Mouse (Mus musculus): ENCODE measurements around the gene A530016L24Rik. TPM values are rescaled to one million over a fixed set of nuclear protein-coding genes. Genes with fewer than 3 reads are reported as not detected.

Gene A530016L24Rik
- polyA plus RNA-seq, 1 experiment from 2014 or later = not detected

- TF ChIP-seq CTCF (IDR thresholded peaks at IDR 0.05; ENCODE audit: low read depth) (no peak), EP300 (IDR thresholded peaks at IDR 0.05; ENCODE audit: low read depth) (no peak)
- Histone ChIP-seq H3K36me3 (replicated peaks; ENCODE audit: insufficient read depth, low read length) (no peaks in the 10 kb centered on the region), H3K4me1 (ENCODE audit: insufficient read depth) (no peaks in the 10 kb centered on the region), H3K27ac (ENCODE audit: low read depth) (no peak overlapping the region), H3K9me3 (ENCODE audit: low read length) (no peaks in the 10 kb centered on the region), H3K27me3 (ENCODE audit: insufficient read depth, low read length) (peaks cover 12% of the 10 kb centered on the region), H3K4me3 (ENCODE audit: low read depth, low read length) (no peak overlapping the region), H3K9ac (replicated peaks) (no peak overlapping the region), H3K4me2 (ENCODE audit: low read depth, low read length) (no peak overlapping the region)
- ATAC-seq (no peak), DNase-seq (no peak)
- WGBS (ENCODE audit: insufficient replicate concordance) = 36% methylated on average over 4 of the region's 4 CpGs
These were observed 18.0 kb downstream of the A530016L24Rik start for GRCm38 (mm10) chr12:112507264-112507663.

GRCm38 (mm10) chr12:112507984-112508383 is 18.7 kb downstream of the A530016L24Rik start:
- H3K9me3 ChIP-seq (ENCODE audit: low read length) = no peaks in the 10 kb centered on the region
- ATAC-seq (no peak), DNase-seq (no peak)
- H3K4me1 ChIP-seq (ENCODE audit: insufficient read depth) = no peaks in the 10 kb centered on the region
- 53% methylated on average over 3 of the region's 3 CpGs for WGBS (ENCODE audit: insufficient replicate concordance)
- H3K9ac ChIP-seq (replicated peaks) = no peak overlapping the region
- H3K27me3 ChIP-seq (ENCODE audit: insufficient read depth, low read length) = peaks cover 12% of the 10 kb centered on the region
- no peak overlapping the region for H3K4me3 ChIP-seq (ENCODE audit: low read depth, low read length)
- no peak overlapping the region for H3K4me2 ChIP-seq (ENCODE audit: low read depth, low read length)
- TF ChIP-seq EP300 (IDR thresholded peaks at IDR 0.05; ENCODE audit: low read depth) (no peak), CTCF (IDR thresholded peaks at IDR 0.05; ENCODE audit: low read depth) (no peak)
- no peaks in the 10 kb centered on the region for H3K36me3 ChIP-seq (replicated peaks; ENCODE audit: insufficient read depth, low read length)
- no peak overlapping the region for H3K27ac ChIP-seq (ENCODE audit: low read depth)

GRCm38 (mm10) chr12:112510365-112510732 is 21.1 kb downstream of the A530016L24Rik start:
- H3K27me3 ChIP-seq (ENCODE audit: insufficient read depth, low read length) = peaks cover 12% of the 10 kb centered on the region
- no peaks in the 10 kb centered on the region for H3K36me3 ChIP-seq (replicated peaks; ENCODE audit: insufficient read depth, low read length)
- no peak for TF ChIP-seq EP300 (IDR thresholded peaks at IDR 0.05; ENCODE audit: low read depth)
- TF ChIP-seq CTCF (IDR thresholded peaks at IDR 0.05; ENCODE audit: low read depth) = no peak
- H3K4me1 ChIP-seq (ENCODE audit: insufficient read depth) = no peaks in the 10 kb centered on the region
- no peaks in the 10 kb centered on the region for H3K9me3 ChIP-seq (ENCODE audit: low read length)
- no peak overlapping the region for H3K4me3 ChIP-seq (ENCODE audit: low read depth, low read length)
- H3K27ac ChIP-seq (ENCODE audit: low read depth) = no peak overlapping the region
- DNase-seq (no peak), ATAC-seq (no peak)
- H3K9ac ChIP-seq (replicated peaks) = no peak overlapping the region
- H3K4me2 ChIP-seq (ENCODE audit: low read depth, low read length) = no peak overlapping the region
- 25% methylated on average over 7 of the region's 7 CpGs for WGBS (ENCODE audit: insufficient replicate concordance)

- Histone ChIP-seq H3K4me1 (ENCODE audit: insufficient read depth) (no peaks in the 10 kb centered on the region), H3K9ac (replicated peaks) (no peak overlapping the region), H3K4me3 (ENCODE audit: low read depth, low read length) (no peak overlapping the region), H3K4me2 (ENCODE audit: low read depth, low read length) (no peak overlapping the region; the same call in 1 of the 2 replicates), H3K27me3 (ENCODE audit: insufficient read depth, low read length) (peaks cover 12% of the 10 kb centered on the region), H3K36me3 (replicated peaks; ENCODE audit: insufficient read depth, low read length) (no peaks in the 10 kb centered on the region), H3K27ac (ENCODE audit: low read depth) (no peak overlapping the region), H3K9me3 (ENCODE audit: low read length) (no peaks in the 10 kb centered on the region)
- ATAC-seq (no peak), DNase-seq (peak; percentile 35)
- WGBS (ENCODE audit: insufficient replicate concordance) = 4% methylated on average over 62 of the region's 62 CpGs
- TF ChIP-seq CTCF (IDR thresholded peaks at IDR 0.05; ENCODE audit: low read depth) (no peak), EP300 (IDR thresholded peaks at IDR 0.05; ENCODE audit: low read depth) (no peak)
These were observed 21.6 kb downstream of the A530016L24Rik start for GRCm38 (mm10) chr12:112510733-112511372.

- no peak for ATAC-seq
- Histone ChIP-seq H3K9me3 (ENCODE audit: low read length) (no peaks in the 10 kb centered on the region), H3K4me2 (ENCODE audit: low read depth, low read length) (no peak overlapping the region), H3K4me1 (ENCODE audit: insufficient read depth) (no peaks in the 10 kb centered on the region), H3K36me3 (replicated peaks; ENCODE audit: insufficient read depth, low read length) (no peaks in the 10 kb centered on the region), H3K9ac (replicated peaks) (no peak overlapping the region), H3K27ac (ENCODE audit: low read depth) (no peak overlapping the region), H3K4me3 (ENCODE audit: low read depth, low read length) (no peak overlapping the region), H3K27me3 (ENCODE audit: insufficient read depth, low read length) (peaks cover 12% of the 10 kb centered on the region)
- WGBS (ENCODE audit: insufficient replicate concordance) = 47% methylated on average over 3 of the region's 3 CpGs
- TF ChIP-seq EP300 (IDR thresholded peaks at IDR 0.05; ENCODE audit: low read depth) (no peak), CTCF (IDR thresholded peaks at IDR 0.05; ENCODE audit: low read depth) (no peak)
- DNase-seq = no peak
These were observed 25.6 kb downstream of the A530016L24Rik start for GRCm38 (mm10) chr12:112514897-112515296.

GRCm38 (mm10) chr12:112516697-112517337 is 27.6 kb downstream of the A530016L24Rik start, which contains the start of gene Tmem179:
TSS of gene Tmem179 (minus strand) at chr12:112516747.
- Histone ChIP-seq H3K9ac (replicated peaks) (no peak within 1 kb of the TSS), H3K4me3 (ENCODE audit: low read depth, low read length) (no peak within 1 kb of the TSS), H3K27ac (ENCODE audit: low read depth) (no peak within 1 kb of the TSS), H3K36me3 (replicated peaks; ENCODE audit: insufficient read depth, low read length) (no peaks in the 10 kb centered on the region), H3K27me3 (ENCODE audit: insufficient read depth, low read length) (no peaks in the 10 kb centered on the region; the same call in 1 of the 2 replicates), H3K9me3 (ENCODE audit: low read length) (no peaks in the 10 kb centered on the region), H3K4me2 (ENCODE audit: low read depth, low read length) (no peak within 1 kb of the TSS), H3K4me1 (ENCODE audit: insufficient read depth) (no peaks in the 10 kb centered on the region)
- peak; percentile 79 for ATAC-seq
- DNase-seq = peak; percentile 63
- peak; percentile 62; the same call in 1 of the 2 replicates for TF ChIP-seq EP300 (IDR thresholded peaks at IDR 0.05; ENCODE audit: low read depth)
- no peak for TF ChIP-seq CTCF (IDR thresholded peaks at IDR 0.05; ENCODE audit: low read depth)
- WGBS (ENCODE audit: insufficient replicate concordance) = 8% methylated on average over 14 of the region's 14 CpGs
